Mouse (Mus musculus) testis, postnatal 14 days (tissue): ENCODE measurements around the gene Greb1.

Source experiments
- DNase-seq: peaks from one replicate; pipeline ENCODE4 v3.0.0; 2021; ENCODE audit warnings: low spot score

The Greb1 gene

GRCm38 (mm10) chr12:16694783-16695182 lies 105.9 kb downstream of the Greb1 start:
- DNase-seq: no peak

GRCm38 (mm10) chr12:16690631-16691030 lies 110.1 kb downstream of the Greb1 start:
- no peak for DNase-seq

GRCm38 (mm10) chr12:16672246-16672645 lies 128.4 kb downstream of the Greb1 start:
- no peak for DNase-seq

GRCm38 (mm10) chr12:16669176-16669575 lies 131.5 kb downstream of the Greb1 start:
- DNase-seq: no peak

DNA sequence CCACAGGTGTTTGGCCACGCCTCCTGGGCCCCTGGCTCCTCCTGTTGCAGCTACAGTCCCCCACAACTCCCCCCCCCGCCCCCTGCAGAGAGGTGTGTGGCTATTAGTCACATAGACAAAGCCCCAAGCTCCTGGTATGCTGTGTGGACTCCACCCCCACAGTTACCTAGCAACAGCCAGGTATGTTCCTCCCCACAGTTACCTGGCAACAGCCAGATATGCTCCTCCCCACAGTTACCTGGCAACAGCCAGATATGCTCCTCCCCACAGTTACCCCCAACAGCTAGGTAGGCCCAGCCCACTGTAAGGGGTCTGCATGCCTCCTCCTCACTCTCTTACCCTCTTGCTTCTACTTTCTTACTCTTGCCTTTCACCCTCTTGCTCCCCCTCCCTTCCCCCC lies 135.7 kb downstream of the Greb1 start:
- DNase-seq: peak; percentile 27

- no peak for DNase-seq
Observed at GRCm38 (mm10) chr12:16662955-16663585, 137.6 kb downstream of the Greb1 start.

GRCm38 (mm10) chr12:16661936-16662335 lies 138.8 kb downstream of the Greb1 start:
- DNase-seq: no peak

DNA sequence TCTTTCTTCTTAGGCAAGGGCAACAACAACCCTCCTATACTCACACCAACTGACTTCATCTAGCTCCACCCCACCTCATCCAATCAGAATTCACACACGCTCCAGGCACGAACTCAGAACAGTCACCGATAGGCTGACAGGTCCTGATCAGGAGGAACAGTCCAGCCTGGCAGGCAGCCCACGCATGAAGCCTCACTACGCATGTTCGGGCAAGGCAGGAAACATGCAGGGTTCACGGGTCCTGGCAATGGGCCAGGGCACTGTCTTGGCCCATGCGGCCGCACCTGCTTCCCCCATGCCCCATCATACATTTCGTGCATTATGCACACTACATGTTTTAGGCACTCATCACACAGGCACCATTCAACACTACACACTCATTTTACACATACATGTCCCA lies 139.2 kb downstream of the Greb1 start:
- DNase-seq: no peak

DNA sequence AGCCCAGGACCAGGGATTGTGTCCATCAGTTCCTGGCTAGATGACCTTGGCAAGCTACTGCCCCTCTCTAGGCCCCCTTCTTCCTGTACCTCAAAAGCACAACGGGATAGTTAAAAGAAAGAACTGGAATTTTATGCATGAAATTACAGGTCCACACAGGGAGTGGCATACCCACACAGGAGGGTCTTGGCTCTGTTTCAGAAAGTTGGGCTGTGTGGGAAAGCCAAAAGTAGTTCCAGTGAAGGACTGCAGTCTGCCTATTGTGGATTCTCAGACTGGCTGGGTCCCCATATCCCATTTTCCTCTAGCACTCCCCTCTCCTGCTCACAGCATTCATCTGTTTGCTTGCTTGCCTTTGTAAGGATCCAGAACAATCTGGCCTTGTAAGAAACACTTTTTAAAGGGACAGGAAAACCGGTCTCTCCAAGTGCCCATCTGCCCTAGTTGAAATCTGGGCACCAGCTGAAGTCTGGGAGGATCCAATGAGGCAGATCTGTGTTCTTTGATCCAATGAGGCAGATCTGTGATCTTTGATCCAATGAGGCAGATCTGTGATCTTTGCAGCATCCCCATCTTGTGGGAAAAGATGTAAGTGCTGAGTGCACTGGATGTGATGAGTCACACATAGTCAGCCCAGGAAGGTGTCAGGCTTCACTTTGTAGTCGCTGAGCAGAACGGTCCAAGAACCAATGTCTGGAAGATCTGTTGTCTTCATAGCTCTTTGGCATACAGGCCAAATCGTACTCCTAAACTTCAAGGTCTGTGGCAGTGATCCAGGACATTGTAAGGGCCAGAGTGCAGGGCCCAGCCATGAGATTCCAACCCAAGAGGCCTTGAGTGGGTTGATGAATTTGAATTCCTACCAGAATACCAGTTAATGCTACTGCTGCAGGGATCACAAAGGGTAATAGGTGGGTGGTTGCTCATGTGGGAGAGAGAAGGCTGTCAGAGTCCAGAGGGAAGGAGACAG lies 143.5 kb downstream of the Greb1 start:
- DNase-seq: no peak

- DNase-seq: no peak
Observed at GRCm38 (mm10) chr12:16655604-16656003, 145.1 kb downstream of the Greb1 start.

GRCm38 (mm10) chr12:16653332-16654093 lies 147.2 kb downstream of the Greb1 start, which contains the start of gene Ntsr2:
Gene Ntsr2 (plus strand): TSS chr12:16653382.
- DNase-seq: peak; percentile 73

DNA sequence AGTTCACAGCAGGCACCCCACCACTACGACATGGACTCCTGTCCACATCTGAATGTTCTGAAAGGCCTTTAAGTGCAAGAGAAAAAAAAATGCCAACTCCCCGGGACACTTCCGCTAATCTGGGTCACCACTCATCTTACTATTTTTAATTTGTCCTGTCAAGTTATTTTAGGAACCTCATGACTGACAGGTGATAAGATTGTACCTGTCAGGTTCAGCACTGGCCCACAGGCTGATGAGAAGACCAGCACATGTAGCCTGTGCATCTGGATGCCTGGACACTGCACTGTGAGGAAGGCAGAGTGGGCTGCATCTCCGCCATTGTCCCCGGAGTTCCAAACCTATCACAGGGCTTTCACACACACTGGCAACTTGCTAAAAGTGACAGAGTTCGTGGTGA lies 150.9 kb downstream of the Greb1 start:
- DNase-seq: no peak

- no peak for DNase-seq
Observed at GRCm38 (mm10) chr12:16648273-16648672, 152.4 kb downstream of the Greb1 start.

DNA sequence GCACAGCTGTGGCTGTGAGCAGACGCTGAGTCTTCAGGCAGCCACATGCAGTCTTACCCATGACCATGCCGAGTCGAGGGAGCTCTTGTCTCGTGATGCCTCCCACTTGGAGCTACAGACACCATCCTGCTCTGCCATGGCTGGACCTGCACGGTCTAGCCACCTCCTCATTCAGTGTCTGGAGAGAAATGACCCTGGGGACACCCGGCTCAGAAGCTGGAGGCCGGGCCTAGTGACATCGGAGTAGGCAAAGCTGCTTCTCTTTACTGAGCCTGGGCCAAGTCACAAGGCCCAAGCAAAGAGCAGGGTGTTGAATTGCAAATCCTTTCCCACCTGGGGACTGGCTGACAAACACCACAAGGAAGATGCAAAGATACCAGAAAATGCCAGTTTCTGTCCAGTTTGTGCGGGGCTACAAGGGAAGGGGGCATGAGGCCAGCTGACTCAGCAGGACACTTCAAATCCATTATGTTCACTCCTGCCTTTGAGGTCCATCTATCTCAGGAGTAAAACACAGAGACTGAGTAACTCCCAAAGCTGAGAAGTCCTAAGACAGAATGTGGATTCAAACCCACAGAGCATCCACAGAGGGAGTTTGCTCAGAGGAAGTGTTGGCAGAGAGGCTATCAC lies 153.8 kb downstream of the Greb1 start:
- DNase-seq: no peak

DNA sequence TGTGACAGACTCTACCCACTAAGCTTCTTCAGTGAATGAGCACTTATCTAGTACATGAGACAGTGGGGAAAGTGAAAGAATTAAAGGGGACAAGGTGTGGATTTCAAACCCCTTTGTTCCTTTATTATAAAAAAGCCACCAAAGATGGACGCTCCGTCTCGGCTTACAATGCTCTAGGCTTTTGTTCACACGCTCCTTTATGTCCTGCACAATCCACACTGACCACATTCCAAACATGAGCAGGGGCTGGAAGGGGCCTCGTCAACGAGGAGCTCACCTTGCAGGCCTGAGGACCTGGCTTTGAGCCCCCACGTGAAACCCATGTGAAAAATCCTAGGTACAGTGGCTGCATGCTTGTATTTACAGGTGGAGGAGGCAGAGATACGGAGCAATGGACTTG lies 156.0 kb downstream of the Greb1 start:
- no peak for DNase-seq

DNA sequence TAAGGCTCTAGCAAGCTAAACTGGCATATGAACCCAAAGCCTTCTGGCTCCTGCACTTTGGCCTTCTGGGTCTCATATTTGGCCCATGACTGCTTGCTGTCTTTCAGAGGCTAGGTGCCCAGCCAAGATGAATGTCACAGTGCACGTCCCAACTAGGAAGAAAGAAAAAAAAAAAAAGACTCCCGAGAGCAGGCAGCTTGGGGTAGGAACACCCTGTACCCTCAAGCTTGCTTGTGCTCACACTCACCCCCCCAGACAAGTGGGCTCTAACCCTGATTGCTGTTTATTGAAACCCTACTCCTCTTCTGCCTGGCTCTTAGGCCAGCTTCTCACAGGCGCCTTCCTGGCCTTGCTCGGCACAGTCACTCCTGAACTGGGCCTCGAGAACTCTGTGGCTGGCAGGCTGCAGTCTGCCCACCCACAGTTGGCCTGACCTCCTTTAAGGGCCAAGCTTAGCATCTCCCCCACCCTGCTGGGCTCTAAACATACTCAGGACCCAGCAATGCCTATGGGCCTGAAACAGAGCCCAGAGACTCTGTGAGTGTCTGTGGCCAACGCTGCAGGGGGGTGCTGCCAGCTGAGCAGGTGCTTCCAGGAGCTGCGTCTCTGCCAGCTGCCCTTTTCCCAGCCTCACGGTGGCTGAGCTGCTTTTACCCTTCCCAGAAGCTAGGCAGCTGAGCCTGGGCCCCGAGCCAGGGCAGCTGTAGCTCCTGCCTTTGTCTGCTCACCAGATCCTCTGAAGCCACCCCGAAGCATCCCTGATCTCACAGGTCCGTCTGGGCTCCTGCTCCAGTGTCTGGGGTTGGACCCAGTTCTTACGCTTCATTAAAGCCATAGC lies 157.0 kb downstream of the Greb1 start:
- DNase-seq: peak; percentile 30

- DNase-seq: no peak
Observed at GRCm38 (mm10) chr12:16642000-16642399, 158.7 kb downstream of the Greb1 start.

DNA sequence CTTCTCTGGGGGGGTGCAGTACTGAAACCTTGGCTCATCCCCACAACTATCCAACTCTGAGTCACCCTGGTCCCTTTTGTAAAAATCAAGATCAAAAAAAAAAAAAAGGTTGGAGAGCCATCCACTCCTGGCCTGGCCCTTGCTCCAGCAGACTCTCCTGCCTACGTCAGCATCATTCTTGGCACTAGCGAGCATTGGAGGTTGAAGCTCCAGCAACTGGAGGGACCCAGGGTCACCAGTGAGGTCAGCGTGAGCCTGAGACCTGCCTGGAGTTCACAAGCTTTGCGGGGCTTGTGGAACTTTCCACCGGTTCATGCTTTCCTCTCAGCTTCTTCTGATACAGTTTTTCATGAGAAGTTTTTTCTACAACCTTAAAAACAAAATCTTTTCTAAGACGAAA lies 160.6 kb downstream of the Greb1 start:
- DNase-seq: no peak

DNA sequence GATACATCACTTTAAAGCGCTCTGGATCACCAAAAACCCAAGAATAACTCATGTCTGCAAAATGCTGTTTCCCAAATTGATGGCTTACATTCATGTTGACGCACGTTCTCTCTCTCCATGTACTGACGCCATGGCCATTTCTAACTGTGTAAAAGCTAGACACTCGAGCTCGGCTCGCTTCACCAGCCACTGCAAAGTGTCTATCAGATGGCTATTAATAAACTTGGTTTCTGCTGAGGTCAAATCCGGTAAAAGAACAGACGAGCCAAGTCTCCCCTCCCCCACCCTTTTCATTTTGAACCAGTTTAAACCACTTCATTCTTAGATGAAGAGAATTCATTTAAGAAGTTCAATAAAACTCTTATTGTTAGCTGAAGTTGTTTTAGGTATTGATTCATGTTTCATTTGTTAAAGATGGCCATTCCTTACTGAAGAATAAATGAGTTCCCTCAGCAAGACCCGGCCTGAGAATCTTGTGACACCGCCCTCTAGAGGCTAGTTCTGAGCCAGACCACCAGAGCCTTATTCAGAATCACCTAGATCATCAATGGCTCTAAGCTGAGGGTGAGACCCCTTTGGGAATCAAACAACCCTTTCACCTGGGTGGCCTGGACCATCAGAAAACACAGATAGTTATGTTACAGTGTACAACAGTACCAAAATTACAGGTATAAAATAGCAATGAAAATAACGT lies 161.5 kb downstream of the Greb1 start:
- no peak for DNase-seq

DNA sequence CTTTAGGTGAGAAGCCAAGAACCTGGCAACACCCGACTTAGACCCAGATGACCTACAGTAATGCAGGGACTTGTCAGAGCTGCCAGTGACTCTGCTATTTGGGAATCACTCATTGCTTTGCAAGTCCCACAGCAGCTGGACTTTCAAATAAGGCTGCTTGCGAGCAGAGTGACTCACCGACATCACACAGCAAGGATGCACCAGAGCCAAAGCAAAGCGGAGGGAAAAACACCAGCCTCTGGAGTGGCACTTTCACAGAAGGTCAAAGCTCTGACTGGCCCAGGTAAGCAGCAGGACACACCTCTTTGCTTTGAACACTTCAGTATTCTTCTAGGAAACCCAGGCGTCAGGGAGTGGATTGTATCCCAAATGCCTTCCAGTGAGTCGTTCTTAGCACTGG lies 164.9 kb downstream of the Greb1 start:
- DNase-seq: no peak
